Mouse (Mus musculus): ENCODE results near the gene Jph2.

DNA sequence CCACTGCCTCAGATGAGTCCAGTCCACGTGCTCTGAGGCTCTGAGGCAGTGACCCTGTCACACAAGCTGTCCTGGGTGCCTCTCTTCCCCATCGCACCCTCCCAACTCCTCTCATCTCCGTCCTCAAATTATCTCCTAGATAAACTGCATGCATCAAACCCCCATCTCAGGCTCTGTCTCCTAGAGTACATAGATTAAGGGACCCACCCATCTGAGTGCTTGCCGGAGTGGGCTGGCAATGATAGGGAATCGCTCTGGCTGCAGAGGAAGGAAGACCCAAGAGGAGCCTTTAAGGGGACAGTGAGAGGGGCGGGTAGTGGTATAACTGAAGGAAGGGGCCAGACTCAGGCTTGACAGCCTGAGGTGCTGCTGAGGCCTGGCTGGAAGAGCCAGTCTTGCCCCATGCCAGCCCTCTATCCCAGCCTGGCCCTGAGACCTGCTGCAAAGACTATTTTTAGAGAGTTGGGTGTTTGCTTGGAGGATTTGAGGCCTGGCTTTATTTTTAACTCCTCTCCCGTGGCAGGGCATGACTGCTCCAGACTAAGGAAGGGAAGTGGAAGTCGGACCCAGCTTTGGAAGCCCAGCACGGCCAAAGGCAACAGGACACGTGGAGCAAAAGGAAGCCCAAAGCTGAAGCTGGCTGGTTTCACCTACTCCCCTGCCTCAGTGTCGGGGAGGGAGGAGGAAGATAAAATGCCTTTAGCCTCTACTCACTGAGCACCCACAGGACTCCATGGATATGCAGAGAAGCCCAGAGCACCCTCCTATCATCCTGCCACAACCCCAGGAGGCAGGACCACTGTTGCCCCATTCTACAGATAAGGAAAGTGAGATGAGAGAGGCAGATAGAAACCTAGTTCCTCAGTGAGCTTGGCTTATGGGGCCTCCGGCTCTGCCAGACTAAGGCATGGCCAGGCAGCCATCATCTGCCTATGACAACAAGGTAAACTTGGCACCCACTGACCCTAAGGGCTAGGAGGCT, 34.6 kb downstream of the Jph2 start:
- TF ChIP-seq CTCF (IDR thresholded peaks at IDR 0.05; ENCODE audit: control insufficient read depth, insufficient read depth, insufficient replicate concordance, low read depth, low read length): no peak
- TF ChIP-seq POLR2A (IDR thresholded peaks at IDR 0.05; ENCODE audit: control insufficient read depth, low read depth, low read length): no peak
